Mouse (Mus musculus) liver, embryonic 11.5 days (tissue): Measurements from ENCODE around the gene Syne2. TPM values are rescaled to one million over a fixed set of nuclear protein-coding genes. Genes with fewer than 3 reads are reported as not detected.

ENCODE experiments used
- ATAC-seq: fragments of 200-750 bp; cut with Nextera tagmentation; replicated peaks from 2 replicates; pipeline ENCODE4 v1.8.0; 2017; ENCODE audit warnings: moderate number of reproducible peaks, mild to moderate bottlenecking, moderate TSS enrichment, moderate library complexity; ENCODE audit not compliant: low FRiP score
- DNase-seq: peaks from one replicate; pipeline ENCODE4 v3.0.0-alpha.2; 2017; ENCODE audit warnings: low spot score
- H3K27ac ChIP-seq: fragments of 300-500 bp; sonication (generic); 2 replicates; pipeline ENCODE4 v1.5.1; 2014; ENCODE audit warnings: mild to moderate bottlenecking, low read depth, low read length, control low read depth
- H3K27me3 ChIP-seq: fragments of 300-500 bp; sonication (generic); replicated peaks from 2 replicates; pipeline ENCODE4 v1.6.1; 2014; ENCODE audit warnings: low read length, mixed read lengths; ENCODE audit not compliant: control insufficient read depth, insufficient read depth
- H3K36me3 ChIP-seq: fragments of 300-500 bp; sonication (generic); 2 replicates; pipeline ENCODE4 v1.6.1; 2014; ENCODE audit warnings: mild to moderate bottlenecking, low read length, moderate library complexity, mixed read lengths; ENCODE audit not compliant: control insufficient read depth, insufficient read depth
- H3K4me1 ChIP-seq: fragments of 300-500 bp; sonication (generic); replicated peaks from 2 replicates; pipeline ENCODE4 v1.6.1; 2014; ENCODE audit warnings: low read length, mixed read lengths; ENCODE audit not compliant: control insufficient read depth, insufficient read depth
- H3K4me2 ChIP-seq: fragments of 300-500 bp; sonication (generic); 2 replicates; pipeline ENCODE4 v1.6.1; 2014; ENCODE audit warnings: mild to moderate bottlenecking, control low read depth, moderate library complexity
- H3K4me3 ChIP-seq: fragments of 300-500 bp; sonication (generic); 2 replicates; pipeline ENCODE4 v1.5.1; 2014; ENCODE audit warnings: low read depth, low read length, control low read depth
- H3K9ac ChIP-seq: fragments of 300-500 bp; sonication (generic); 2 replicates; pipeline ENCODE4 v1.6.1; 2014; ENCODE audit warnings: low read depth, low read length, control low read depth
- H3K9me3 ChIP-seq: fragments of 300-500 bp; sonication (generic); 2 replicates; pipeline ENCODE4 v1.6.1; 2016; ENCODE audit warnings: low read length, inconsistent platforms, mixed read lengths; ENCODE audit not compliant: control insufficient read depth
- WGBS: fragments of 180-500 bp; shearing (Covaris S2); extraction: QIAGEN DNeasy Blood & Tissue Kit; methylation state at CpG from one replicate; pipeline ENCODE4 v1.1.7; 2014; 5-methylcytosine and 5-hydroxymethylcytosine counted together
- polyA plus RNA-seq: library from polyadenylated mRNA; unstranded; fragments of >200 nt; fragmentation: Nextera tagmentation; extraction: Ambion mirVana; gene quantifications from 2 replicates; pipeline ENCODE4 v1.2.1, GENCODE M21; 2014

Gene Syne2
- polyA plus RNA-seq, 1 experiment from 2014 or later = 21.5 TPM

- no peak for ATAC-seq
- Histone ChIP-seq H3K9ac (no peak overlapping the region), H3K36me3 (peaks cover 4% of the 10 kb centered on the region; the same call in 1 of the 2 replicates), H3K4me2 (no peak overlapping the region), H3K27ac (no peak overlapping the region), H3K9me3 (no peaks in the 10 kb centered on the region), H3K4me3 (no peak overlapping the region), H3K4me1 (no peaks in the 10 kb centered on the region), H3K27me3 (no peaks in the 10 kb centered on the region)
- DNase-seq = no peak
- WGBS = 87% methylated on average over 24 of the region's 24 CpGs
Observed at GRCm38 (mm10) chr12:75966441-75967195, 148.7 kb downstream of the Syne2 start.

DNA sequence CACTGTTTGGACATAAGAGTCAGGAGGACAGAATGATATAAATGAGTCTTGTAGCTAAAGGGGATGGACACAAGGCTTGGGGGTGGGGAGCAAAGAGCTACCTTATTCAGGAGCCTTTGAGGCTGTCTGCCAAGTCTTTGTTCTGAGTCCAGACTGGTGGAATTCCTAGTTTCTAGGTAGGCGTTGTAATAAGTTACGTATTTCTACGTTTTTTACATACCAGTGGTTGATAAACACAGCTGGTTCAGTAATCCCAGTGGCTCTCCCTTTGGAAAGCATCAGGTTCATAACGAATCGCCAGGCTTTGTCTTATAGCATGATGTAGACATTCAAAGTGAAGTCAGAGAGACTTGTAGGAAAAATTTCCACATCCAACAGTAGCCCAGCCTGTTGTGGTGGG, 161.1 kb downstream of the Syne2 start:
- Histone ChIP-seq H3K27ac (no peak overlapping the region), H3K27me3 (no peaks in the 10 kb centered on the region), H3K9ac (no peak overlapping the region), H3K4me1 (no peaks in the 10 kb centered on the region), H3K9me3 (no peaks in the 10 kb centered on the region), H3K4me3 (no peak overlapping the region), H3K36me3 (no peaks in the 10 kb centered on the region), H3K4me2 (no peak overlapping the region)
- ATAC-seq (no peak), DNase-seq (no peak)
- WGBS = 88% methylated on average over 5 of the region's 5 CpGs

DNA sequence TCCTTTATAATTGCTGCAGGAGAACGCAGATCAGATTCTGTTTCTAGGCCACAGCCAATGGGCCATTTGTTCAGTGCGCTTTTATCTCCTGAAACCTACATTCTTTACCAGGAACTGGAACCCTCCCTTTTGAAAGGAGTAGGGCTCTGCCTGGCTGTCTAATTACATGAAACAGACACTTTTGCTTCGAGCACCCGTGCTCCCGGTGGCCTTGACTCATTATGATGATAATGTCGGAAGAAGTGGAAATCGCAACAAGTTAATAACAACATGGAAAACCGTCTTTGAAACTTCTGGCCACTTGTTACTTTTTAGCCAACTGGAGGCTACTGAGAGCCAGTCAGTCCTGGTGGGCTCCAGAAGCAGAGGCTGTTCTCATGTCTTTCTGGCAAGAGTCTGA, 165.4 kb downstream of the Syne2 start:
- 67% methylated on average over 8 of the region's 8 CpGs for WGBS
- H3K27ac ChIP-seq = no peak overlapping the region

DNA sequence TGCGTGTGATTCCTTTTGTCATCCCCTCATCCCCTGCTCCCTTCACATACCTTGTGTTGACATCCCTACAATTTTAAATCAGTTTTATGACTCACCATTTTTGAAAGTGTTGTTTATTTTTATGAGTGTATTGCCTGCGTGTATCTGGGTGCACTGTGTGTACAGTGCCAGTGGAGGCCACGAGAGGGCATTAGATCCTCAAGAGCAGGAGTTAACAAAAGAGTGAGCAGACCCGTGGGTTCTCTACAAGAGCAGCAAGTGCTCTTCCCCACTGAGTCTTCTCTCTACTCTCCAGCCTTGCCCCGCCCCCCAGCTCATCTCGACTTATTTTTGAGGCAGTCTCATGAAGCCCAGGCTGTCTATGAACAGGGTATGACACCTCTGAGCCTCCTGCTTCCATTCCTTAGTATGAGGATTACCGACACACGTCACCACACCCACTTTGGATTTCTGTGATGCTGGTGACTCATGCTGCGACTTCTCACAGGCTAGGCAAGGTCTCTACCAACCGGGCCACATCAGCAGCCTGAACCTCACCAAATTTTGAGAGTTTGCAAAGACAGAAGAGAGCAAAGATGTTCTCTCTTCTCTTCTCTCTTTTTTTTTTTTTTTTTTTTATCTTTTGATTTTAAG, 174.4 kb downstream of the Syne2 start:
- Histone ChIP-seq H3K27ac (no peak overlapping the region), H3K36me3 (peaks cover 11% of the 10 kb centered on the region; the same call in 1 of the 2 replicates), H3K27me3 (no peaks in the 10 kb centered on the region), H3K4me3 (no peak overlapping the region), H3K9me3 (no peaks in the 10 kb centered on the region), H3K9ac (no peak overlapping the region), H3K4me2 (no peak overlapping the region), H3K4me1 (no peaks in the 10 kb centered on the region)
- 82% methylated on average over 10 of the region's 10 CpGs for WGBS
- ATAC-seq (no peak), DNase-seq (no peak)

More for the DNA sequence above, 165.4 kb downstream of the Syne2 start:
- ATAC-seq (no peak), DNase-seq (no peak)
- Histone ChIP-seq H3K4me1 (no peaks in the 10 kb centered on the region), H3K36me3 (peaks cover 2% of the 10 kb centered on the region; the same call in 1 of the 2 replicates), H3K27me3 (no peaks in the 10 kb centered on the region), H3K4me2 (no peak overlapping the region), H3K4me3 (no peak overlapping the region), H3K9ac (no peak overlapping the region), H3K9me3 (no peaks in the 10 kb centered on the region)

GRCm38 (mm10) chr12:75992946-75993345, 175.0 kb downstream of the Syne2 start:
- Histone ChIP-seq H3K27me3 (no peaks in the 10 kb centered on the region), H3K27ac (no peak overlapping the region), H3K9me3 (no peaks in the 10 kb centered on the region), H3K9ac (no peak overlapping the region), H3K36me3 (peaks cover 9% of the 10 kb centered on the region; the same call in 1 of the 2 replicates), H3K4me1 (no peaks in the 10 kb centered on the region), H3K4me2 (no peak overlapping the region), H3K4me3 (no peak overlapping the region)
- no peak for ATAC-seq
- WGBS = 87% methylated on average over 4 of the region's 4 CpGs
- DNase-seq = no peak

- 70% methylated on average over 2 of the region's 2 CpGs for WGBS
- ATAC-seq (no peak), DNase-seq (no peak)
- H3K9ac ChIP-seq = no peak overlapping the region
- no peaks in the 10 kb centered on the region for H3K27me3 ChIP-seq
- H3K9me3 ChIP-seq = no peaks in the 10 kb centered on the region
- H3K4me1 ChIP-seq = no peaks in the 10 kb centered on the region
- H3K27ac ChIP-seq = no peak overlapping the region
- peaks cover 4% of the 10 kb centered on the region; the same call in 1 of the 2 replicates for H3K36me3 ChIP-seq
- no peak overlapping the region for H3K4me2 ChIP-seq
- H3K4me3 ChIP-seq = no peak overlapping the region
Observed at GRCm38 (mm10) chr12:75995086-75995485, 177.2 kb downstream of the Syne2 start.

DNA sequence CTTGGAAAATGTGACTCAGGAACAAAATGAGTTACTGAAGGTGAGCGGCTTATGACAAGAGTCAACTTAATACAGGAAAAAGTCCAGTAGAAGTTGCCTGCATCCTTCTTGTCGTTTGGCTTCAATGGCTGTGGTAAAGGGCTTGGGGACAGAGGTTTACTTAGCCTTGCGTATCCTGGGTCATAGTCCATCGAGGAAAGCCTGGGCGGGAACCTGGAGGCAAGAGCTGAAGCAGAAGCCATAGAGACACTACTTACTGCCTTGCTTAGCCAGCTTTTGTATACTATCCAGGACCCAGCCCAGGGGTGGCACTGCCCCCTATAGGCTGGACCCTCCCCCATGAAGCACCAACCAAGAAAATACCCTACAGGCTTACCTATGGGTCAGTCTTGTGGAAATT, 179.6 kb downstream of the Syne2 start:
- no peak overlapping the region for H3K4me2 ChIP-seq
- no peak overlapping the region for H3K4me3 ChIP-seq
- H3K27me3 ChIP-seq = no peaks in the 10 kb centered on the region
- H3K27ac ChIP-seq = no peak overlapping the region
- H3K36me3 ChIP-seq = no peaks in the 10 kb centered on the region
- ATAC-seq = no peak
- H3K9ac ChIP-seq = no peak overlapping the region
- DNase-seq = no peak
- H3K9me3 ChIP-seq = no peaks in the 10 kb centered on the region
- WGBS = 85% methylated on average over 5 of the region's 5 CpGs
- no peaks in the 10 kb centered on the region for H3K4me1 ChIP-seq

- Histone ChIP-seq H3K4me3 (no peak overlapping the region), H3K4me2 (no peak overlapping the region), H3K9me3 (no peaks in the 10 kb centered on the region), H3K27ac (no peak overlapping the region), H3K36me3 (no peaks in the 10 kb centered on the region), H3K4me1 (no peaks in the 10 kb centered on the region), H3K9ac (no peak overlapping the region), H3K27me3 (no peaks in the 10 kb centered on the region)
- WGBS = 76% methylated on average over 2 of the region's 2 CpGs
- ATAC-seq (no peak), DNase-seq (no peak)
Observed at GRCm38 (mm10) chr12:75998416-75998815, 180.5 kb downstream of the Syne2 start.
